Mouse (Mus musculus) adrenal gland, postnatal 0 days (tissue): Measurements from ENCODE around the gene 5430427O19Rik. TPM values are rescaled to one million over a fixed set of nuclear protein-coding genes. Genes with fewer than 3 reads are reported as not detected.

Source experiments
- polyA plus RNA-seq: library from polyadenylated mRNA; unstranded; fragments of >200 nt; fragmentation: Nextera tagmentation; extraction: Ambion mirVana; gene quantifications from 2 replicates; pipeline ENCODE4 v1.2.1, GENCODE M21; 2015

Gene 5430427O19Rik
- polyA plus RNA-seq: 0.25 and 0.26 TPM in 2 replicates

DNA sequence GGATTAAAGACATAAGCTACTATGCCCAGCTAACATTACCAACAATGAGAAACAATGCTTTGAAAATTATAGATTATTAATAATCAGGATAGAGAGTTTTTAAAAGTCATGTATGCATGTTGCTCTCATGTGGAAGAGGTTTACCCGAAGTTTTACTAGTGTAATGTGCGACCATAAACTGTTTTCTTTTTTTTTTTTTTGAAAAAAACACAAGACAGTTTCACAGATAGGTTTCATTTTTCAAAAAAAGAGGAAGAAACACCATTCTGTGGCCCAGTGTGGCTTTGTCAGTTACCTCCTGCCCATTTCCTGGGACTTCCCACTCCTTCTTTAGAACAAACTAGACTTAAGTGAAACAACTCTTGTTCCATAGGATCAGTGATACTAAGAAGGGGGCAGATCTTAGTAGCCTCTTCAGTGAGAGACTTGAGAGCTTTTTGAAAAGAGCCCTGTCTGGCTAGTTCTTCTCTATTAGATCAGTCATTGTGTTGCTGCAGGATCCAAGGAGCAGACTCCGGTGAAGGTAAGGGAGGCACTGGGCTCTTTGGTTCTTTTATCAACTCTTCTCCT lies at the start of gene 5430427O19Rik:
Gene 5430427O19Rik, plus strand, starts transcription at position 441 of the 570 bp plus-strand sequence.

Other genes starting within 250 kb of the 5430427O19Rik start
- 3.8 and 4.6 TPM in 2 replicates for gene Gk, start 93.5 kb upstream of the 5430427O19Rik start, polyA plus RNA-seq
- not detected in 2 replicates for gene Samt3, start 173.8 kb downstream of the 5430427O19Rik start, polyA plus RNA-seq